Mouse (Mus musculus) 3T3-L1 (cell line): ENCODE measurements around the gene Dclk2.

ENCODE experiments used
- DNase-seq: peaks from one replicate; pipeline ENCODE4 v3.0.0-alpha.2; 2015; ENCODE audit warnings: low read depth, low spot score

Dclk2 gene

GRCm38 (mm10) chr3:86799041-86799440, 121.6 kb downstream of the Dclk2 start:
- DNase-seq: no peak

GRCm38 (mm10) chr3:86797871-86798460, 122.7 kb downstream of the Dclk2 start:
- DNase-seq: no peak

- DNase-seq: peak; percentile 34
Measured at GRCm38 (mm10) chr3:86796716-86797115, 123.9 kb downstream of the Dclk2 start.

GRCm38 (mm10) chr3:86793720-86794191, 126.9 kb downstream of the Dclk2 start:
- DNase-seq: peak; percentile 71

- peak; percentile 76 for DNase-seq
Measured at GRCm38 (mm10) chr3:86793264-86793663, 127.4 kb downstream of the Dclk2 start.

- DNase-seq: no peak
Measured at GRCm38 (mm10) chr3:86789752-86790151, 130.9 kb downstream of the Dclk2 start.

- DNase-seq: peak; percentile 89
Measured at GRCm38 (mm10) chr3:86788711-86789110, 131.9 kb downstream of the Dclk2 start.

GRCm38 (mm10) chr3:86787423-86788123, 133.1 kb downstream of the Dclk2 start:
- DNase-seq: peak; percentile 73

GRCm38 (mm10) chr3:86786845-86787351, 133.8 kb downstream of the Dclk2 start:
- DNase-seq: peak; percentile 95

GRCm38 (mm10) chr3:86786280-86786679, 134.4 kb downstream of the Dclk2 start:
- no peak for DNase-seq

- no peak for DNase-seq
Measured at GRCm38 (mm10) chr3:86784930-86785329, 135.7 kb downstream of the Dclk2 start.

- no peak for DNase-seq
Measured at GRCm38 (mm10) chr3:86784051-86784450, 136.6 kb downstream of the Dclk2 start.

- DNase-seq: no peak
Measured at GRCm38 (mm10) chr3:86779704-86780103, 140.9 kb downstream of the Dclk2 start.

GRCm38 (mm10) chr3:86775444-86775828, 145.2 kb downstream of the Dclk2 start:
- no peak for DNase-seq

- DNase-seq: no peak
Measured at GRCm38 (mm10) chr3:86774566-86775443, 145.8 kb downstream of the Dclk2 start.

- DNase-seq: no peak
Measured at GRCm38 (mm10) chr3:86768969-86769368, 151.7 kb downstream of the Dclk2 start.

- DNase-seq: no peak
Measured at GRCm38 (mm10) chr3:86768553-86768952, 152.1 kb downstream of the Dclk2 start.

GRCm38 (mm10) chr3:86762456-86762855, 158.2 kb downstream of the Dclk2 start:
- DNase-seq: no peak

GRCm38 (mm10) chr3:86762036-86762415, 158.6 kb downstream of the Dclk2 start:
- no peak for DNase-seq

- DNase-seq: peak; percentile 85
Measured at GRCm38 (mm10) chr3:86761095-86762035, 159.3 kb downstream of the Dclk2 start.

GRCm38 (mm10) chr3:86760474-86760873, 160.2 kb downstream of the Dclk2 start:
- no peak for DNase-seq
